Mouse (Mus musculus) kidney, postnatal 36 days (tissue): ENCODE measurements at regions not wholly inside any gene's neighbourhood (a gene's known extent, or its start where the extent isn't known, plus 50 kb on each side); places are given as distances from the start of the nearest gene placed in this dataset.
"Not testable (repeated sequence)": the region's sequence is repeated elsewhere in the genome, so short reads cannot be mapped to it uniquely, and the experiment has no call there.

Experiments
- DNase-seq, 2 experiments: peaks; one replicate each; pipeline ENCODE4 v3.0.0; 2021 to 2022; ENCODE audit warnings: mixed read lengths in 2 of 2

DNA sequence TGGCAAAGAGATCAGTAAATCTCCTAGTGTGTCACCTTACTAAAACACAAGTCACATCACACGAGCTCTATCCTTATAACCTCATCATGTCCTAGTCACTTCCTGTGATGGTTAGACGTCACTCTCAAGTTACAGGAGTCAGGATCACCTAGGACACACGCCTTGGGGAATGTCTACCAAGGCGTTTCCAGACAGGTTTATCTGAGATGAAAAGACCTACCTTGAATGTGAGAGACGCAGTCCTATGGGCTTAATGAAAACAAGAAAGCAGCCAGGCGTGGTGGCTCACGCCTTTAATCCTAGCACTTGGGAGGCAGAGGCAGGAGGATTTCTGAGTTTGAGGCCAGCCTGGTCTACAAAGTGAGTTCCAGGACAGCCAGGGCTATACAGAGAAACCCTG is 185.0 kb upstream of the Rpl38 start:
- DNase-seq = not testable (repeated sequence)

DNA sequence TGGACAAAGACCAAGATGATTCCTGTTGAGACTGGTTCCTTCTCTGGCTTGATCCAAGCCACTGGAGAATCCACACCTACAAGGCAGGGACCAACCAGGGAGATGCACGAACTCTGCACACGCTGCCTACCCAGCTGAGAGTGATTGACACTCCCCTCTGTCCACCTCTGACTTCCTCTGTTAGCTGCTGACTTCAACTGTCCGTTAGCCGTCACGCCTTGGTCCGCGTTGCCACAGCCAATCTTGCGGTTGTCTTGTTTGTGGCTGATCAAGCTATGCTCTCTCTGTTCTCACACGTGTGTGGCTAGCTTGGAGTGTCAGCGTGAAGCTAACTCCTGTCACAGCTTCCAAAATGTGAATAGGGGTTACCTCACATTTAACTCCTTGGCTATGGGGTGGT is 186.3 kb upstream of the Rpl38 start:
- DNase-seq = no peak

DNA sequence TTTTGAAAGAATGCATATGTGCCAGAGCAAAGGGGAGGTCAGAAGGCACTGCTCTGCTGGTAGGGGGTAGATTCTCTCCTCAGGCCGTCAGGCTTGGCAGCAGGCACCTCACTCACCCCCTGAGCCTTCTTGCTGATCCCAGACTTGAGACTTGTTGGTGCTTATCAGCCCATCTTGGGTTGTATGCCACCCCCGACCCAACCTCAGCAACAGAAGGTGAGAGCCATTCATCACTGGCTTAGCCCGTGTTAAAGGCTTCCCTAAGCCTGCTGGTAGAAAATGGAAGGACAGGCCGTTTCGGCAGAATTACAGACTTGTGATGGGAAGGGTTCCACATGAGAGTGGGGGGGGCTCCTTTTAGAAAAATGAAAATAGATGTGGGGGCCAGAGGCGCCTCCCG is 187.3 kb upstream of the Rpl38 start:
- no peak for DNase-seq

DNA sequence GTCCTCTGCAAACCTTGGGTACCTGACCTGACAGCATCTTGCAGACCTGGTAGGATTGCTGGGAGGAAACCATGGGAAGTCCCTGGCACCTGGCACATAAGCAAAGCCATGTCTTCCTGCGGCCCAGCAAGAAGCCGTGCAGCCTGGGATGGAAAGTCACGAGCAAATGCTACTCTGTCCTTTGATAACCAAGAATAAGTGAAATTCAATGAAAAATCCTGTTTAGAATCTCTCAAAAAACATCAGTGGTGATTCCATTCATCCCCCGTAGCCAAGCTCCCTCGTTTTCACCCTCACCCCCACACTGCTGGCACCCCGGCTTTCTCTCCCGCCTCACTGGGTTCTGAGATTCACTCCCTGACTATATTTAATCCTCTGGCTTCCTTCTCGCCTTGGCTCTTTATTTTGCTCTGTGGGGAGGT is 188.2 kb upstream of the Rpl38 start:
- DNase-seq = no peak

DNA sequence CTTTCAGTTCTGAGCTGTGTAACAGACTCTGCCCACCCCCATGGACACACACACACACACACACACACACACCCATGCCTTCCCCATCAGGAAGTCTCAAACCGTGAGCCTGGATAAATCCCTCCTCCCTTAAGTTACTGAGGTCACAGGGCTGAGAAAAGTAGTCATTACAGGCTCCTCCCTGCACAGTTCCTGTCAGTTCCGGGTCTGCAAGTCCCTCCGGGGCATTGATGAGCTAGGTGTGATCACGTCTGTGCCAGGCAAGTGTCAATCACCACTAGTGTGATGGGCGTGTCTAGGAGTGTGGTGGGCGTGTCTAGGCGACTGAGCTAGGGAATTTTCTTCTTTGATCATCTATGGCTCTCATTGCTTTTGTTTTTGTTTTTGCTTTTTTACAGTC is 189.6 kb upstream of the Rpl38 start:
- DNase-seq = no peak

DNA sequence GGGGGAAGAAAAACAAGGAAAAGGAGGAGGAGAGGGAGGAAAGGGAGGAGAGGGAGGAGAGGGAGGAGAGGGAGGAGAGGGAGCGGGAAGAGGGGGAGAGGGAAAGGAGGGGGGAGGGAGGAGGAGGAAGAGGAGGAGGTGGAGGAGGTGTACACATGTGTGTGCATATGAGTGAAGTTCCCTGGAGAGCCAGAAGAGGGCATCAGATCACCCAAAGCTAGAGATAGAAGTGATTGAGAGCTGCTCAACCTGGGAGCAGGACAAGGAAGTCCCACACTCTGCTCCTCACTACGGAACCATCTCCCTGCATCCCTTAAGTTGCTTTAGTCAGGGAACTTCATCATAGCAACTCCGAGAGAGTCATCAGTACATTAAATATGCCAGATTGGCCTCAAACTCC is 191.0 kb upstream of the Rpl38 start:
- peak in 1 of 2 experiments; percentile 48 for DNase-seq

DNA sequence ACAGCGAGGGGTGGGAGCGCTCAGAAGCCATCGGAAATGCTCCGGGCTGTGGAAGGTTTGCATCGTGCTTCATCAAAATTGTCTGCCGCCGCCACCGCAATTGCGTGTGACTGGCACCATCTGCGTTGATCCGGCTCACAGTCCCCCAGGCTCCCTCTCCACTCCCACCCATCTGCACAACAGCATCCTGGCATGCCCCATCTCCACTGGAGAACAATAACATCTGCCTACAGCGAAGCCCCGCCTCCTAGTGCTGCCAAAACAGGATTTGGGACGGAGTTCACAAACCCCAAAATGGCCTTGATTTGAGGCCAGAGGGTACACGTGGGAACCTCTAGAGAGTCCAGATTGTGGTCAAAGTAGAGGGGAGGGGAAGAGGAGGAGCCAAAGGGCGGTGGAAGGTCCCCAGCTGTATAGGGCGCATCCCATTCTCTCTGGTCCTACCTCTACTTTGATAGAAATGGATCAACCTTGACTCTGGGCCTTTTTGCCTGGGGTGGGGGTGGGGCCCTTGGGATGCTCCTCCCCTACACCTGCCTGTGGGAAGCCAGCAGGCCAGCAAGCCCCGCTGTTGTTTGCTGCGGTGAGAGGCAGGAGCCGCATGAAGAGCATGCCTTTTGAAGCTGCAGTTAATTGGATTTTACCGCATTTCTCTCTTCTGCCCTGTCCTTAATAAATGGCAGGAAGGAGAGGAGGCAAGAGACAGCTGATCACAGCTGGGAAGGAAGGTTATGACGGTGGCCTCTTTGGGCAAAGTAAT is 195.6 kb upstream of the Rpl38 start:
- DNase-seq = no peak

DNA sequence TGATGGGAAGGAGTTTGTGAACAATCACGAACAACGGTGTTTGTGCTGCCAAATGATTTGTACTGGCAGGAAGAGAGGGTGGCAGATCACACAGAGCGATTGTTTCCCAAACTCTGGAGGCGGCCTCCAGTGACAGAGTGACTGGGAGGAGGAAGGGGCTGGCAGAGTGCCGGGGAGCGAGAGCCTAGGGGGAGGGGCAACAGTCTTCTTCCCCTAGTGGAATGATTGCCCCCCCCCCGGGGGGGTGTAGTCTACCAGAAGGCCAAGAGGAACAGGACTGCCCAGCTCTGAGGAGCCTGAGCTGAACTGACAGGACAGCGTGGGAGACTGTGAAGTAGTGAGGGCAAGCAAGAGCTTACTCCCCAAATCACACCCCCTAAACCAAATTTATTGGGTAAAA is 199.9 kb upstream of the Rpl38 start:
- DNase-seq = peak; percentile 80 to 83

DNA sequence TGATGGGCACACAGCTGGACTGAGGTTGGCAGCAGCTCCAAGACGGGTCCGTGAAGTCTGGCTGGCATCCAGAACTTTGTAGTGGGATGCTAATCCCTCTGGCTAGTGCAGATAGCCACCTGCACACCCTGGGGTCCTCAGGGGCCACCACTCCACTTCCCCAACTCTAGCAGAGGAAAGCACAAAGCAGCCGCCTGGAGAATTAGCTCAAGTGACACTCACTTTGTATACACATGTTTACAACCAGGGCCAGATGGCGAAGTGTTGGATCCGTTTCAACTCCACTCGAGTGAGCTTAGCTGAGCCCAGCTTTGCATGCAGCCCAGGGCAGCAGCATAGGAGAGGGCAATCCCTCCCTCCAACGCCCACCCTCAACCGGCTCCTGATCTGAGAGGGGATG is 200.5 kb upstream of the Rpl38 start:
- DNase-seq = peak in 1 of 2 experiments; percentile 37

DNA sequence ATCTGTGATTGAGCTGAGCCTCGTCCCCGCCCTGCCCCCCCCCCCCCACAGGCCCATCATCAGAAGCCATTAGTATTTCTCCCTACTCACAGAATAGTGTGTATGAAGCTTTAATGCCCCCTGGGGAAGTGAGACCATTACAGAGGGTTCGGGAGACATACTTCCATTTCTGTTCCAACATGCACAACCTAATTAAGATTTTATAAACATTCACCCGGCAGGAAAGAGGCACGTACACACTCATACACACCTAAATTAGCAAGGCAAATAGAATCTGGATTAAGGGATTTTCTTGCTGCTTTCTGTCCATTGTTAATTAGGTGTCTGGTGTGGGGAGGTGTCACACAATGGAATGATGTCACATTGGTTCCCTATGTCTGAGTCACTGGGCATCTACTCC is 202.8 kb upstream of the Rpl38 start:
- DNase-seq = no peak

DNA sequence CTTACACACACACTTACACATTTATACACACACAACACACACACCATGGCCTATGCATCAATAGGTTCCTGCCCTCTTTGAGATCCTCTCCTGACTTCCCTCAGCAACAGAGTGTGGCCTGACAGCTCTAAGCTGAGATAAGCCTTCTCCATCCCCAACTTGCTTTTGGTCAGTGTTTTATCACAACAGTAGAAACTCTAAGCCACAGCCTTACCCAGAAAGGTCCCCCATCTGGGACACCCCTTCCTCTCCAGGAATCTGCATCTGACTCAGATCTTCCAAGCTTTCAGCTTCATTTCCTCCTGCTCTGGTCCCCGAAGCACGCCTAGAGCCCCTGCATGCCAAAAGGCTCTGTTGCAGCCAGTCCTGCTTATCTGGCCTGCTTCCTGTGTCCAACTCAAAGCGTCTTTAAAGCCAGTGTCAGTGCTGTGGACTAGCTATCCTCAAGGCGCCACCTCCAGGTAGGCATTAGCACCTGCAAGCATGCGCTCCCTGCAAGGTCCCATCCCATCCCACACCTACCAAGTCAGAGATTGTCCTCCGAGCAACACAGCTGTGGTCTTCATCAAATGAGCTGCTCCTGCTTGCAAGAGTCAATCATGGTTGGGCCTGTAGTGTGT is 205.5 kb upstream of the Rpl38 start:
- DNase-seq = peak; percentile 28 to 62

DNA sequence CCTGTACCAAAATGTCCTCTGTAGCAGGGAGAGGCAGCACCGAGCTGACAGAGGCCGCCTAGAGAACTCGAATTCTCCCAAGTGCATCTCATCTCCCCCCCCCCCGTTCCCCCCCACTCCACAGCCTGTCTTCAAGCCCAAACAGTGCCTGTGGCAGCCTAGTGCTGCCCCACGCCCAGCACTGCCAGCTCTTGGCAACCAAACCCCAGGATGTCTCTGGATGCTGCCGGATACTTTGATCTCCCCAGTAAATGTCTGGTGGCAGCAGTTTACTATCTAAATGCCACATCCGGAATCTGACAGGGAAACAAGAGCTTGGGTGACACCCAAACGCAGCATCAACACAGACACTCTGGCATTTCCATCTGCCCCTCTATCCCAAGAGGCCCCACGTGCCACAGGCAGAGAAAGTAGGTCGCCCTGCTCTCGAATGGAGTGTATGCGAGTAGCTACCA is 213.4 kb upstream of the Rpl38 start:
- no peak for DNase-seq

DNA sequence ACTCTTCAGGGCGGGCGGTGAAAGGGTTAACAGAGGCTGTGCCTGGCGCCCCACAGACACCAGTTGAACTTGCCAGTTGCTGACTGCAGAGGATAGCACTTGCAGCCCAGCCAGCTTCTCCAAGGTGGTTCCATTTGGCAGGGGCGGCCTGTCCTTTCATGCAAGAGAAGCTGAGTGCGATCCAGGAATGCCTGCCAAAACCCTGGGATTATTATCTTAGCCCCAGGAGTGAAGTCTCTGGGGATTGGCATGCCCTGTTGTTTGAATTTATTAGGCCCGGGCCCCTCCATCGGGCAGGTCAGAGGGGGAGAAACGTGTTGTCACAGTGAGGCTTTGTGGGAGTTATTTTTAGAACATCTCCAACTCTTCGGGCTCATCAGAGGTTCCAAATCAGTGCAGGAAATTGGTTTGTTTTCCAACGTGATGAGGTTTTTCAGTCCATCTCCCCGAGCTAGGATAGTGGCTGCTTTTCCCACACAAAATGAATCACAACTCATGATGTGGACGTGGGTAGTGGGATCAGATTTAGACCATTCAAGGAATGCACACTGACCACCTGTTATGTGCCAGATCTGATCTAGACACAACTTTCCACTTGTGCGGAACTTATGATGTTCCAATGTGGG is 219.4 kb upstream of the Rpl38 start:
- DNase-seq = peak; percentile 25 to 61

DNA sequence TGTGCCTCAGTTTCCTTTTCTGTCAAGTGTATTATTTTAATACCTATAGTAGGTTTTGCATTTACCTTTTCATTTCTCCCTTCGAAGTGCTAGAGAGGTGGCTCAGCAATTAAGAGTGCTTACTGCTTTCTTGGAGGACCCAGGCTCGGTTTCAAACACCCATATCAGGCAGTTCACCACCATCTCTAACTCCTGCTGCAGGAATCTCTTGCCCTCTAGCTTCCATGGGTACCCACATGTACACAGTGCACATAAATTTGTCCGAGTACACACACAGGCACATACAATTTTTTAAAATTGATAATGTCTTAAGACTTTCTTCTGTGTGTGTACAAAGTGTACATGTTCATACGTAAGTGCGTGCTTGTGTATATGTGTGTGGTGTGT is 220.9 kb upstream of the Rpl38 start:
- no peak for DNase-seq

DNA sequence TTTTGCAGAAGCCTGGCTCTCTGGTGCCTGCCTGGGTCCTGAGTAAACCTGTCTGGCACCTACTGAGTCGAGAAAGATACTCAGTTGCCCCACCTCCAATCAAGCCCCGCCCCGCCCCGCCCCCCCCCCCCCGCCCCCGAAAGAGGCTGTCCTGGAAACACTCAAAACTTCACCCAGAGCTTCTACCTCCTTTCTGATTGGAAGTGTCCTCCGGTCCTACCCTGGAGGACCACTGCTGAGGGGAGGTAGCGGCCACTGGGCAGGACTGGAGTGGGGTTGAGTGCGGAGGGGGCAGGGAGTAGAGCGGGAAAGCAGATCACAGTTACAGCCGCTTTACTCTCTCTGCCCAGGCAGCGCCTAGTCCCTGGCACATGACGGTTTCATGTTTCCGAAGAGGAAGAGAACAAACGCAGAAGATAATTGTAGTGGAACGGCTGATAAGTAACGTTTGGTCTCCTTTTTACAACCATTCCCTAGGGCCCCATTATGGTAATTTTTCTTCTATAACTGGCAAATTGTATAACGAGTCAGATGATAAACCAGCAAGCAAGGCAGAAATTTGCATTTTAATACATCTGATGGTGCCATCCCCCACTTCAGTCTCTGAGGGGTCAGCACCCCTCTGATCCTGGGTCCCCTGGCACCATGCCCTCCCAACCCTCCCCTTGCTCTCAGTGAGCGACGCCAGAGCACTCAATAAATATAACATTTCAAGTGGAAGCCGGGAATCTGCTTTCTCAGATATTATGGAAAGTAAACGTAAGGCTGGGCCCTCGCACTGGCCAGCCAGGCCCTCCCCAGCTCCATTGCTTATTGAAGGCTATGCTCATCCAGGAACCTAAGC is 221.5 kb upstream of the Rpl38 start:
- DNase-seq = peak; percentile 17 to 43

DNA sequence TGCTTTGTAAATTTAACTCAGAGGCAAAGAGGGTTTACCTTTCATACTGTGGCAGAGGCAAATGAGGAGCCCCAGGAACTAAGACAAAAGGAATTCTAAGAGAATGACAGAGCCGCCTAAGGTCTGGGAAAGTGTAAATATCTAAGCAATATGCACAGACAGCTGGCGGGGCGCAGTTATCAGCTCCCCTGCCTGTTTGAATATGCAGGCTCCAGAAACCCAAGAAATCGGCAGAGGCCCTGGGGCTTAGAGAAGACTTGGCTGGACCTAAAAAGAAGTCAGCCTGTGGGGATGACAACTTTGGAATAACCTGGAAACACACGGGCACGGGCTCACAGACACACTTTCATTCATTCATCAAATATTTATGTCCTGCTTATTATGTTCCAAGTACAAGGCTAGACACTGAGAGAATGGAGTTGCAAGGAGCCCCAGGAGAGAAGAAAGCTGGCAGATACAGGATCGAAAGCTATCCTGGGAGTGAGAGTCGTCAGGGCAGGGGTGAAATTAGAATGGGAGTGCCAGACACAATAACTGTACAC is 222.2 kb upstream of the Rpl38 start:
- DNase-seq = no peak

DNA sequence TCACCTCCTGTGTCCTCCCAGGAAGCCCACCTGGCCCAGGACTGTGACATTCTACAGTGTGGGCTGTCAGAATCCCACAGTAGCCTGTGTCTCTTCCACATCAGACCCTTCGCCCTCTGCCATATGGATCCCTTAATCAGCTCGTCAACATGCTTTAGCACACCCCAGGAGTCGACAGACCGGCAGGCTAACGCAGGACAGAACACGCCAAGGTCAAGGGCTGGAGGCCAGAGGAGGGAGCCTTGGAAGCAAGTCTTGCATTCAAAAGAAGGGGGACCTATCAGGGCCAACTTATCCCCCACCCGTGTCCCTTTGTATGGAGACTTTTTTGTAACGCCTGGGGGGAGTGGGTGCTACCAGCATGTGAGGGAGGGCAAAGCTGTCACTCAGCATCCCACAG is 224.1 kb upstream of the Rpl38 start:
- no peak for DNase-seq

DNA sequence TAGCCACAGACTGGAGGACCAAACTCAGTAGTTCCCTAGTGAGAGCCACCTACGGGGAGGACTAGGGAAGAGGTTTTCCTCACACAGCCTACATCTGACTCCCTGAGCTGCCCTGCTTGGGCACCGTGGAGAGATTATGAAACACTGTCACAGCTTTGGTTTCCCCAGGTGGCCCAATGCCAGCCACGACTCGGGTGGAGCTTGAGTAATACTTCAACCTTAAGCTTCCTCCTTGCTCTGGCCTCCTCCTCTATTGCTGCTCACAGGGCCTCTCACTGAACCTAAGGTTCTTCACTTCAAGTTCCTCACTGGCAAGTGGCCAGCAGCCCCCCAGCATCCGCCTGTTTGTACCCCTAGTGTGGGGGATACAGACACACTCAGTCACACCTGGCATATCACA is 224.9 kb upstream of the Rpl38 start:
- DNase-seq = peak; percentile 8 to 53

DNA sequence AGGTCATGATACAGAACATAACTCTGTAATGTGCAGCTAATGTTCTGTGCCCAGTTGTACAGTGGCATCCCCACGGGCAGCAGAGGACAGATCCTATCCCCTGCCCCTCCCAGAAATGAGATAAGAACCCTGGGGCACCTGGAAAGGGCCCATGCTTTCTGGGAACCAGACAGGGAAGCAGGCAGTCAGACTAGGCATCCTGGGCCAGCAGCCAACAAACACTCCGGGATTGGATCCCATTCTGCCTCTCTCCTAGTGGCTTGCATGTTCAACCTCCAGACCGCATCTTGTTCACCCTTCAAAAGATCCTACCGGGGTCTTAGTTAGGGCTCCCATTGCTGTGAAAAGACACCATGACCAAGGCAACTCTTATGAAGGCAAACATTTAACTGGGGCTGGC is 229.0 kb upstream of the Rpl38 start:
- no peak for DNase-seq

DNA sequence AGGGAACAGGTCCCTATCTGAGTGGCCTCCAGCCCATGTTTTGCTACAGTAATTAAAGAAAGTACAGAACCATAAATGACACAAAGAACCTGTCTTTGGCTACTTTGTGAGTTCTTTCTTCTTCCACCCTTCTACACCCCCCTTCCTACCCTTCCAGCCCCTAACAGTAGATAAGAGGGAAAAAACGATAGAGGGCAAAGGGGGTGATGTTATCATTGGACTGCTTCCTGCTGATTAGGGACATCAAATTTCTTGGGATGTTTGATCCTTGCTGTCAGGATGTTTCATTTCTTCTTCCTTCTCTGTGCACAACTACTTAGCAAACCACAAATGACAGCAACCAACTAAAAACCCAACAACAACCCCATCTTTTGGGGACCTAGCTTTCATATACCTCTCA is 232.5 kb upstream of the Rpl38 start:
- DNase-seq = no peak

DNA sequence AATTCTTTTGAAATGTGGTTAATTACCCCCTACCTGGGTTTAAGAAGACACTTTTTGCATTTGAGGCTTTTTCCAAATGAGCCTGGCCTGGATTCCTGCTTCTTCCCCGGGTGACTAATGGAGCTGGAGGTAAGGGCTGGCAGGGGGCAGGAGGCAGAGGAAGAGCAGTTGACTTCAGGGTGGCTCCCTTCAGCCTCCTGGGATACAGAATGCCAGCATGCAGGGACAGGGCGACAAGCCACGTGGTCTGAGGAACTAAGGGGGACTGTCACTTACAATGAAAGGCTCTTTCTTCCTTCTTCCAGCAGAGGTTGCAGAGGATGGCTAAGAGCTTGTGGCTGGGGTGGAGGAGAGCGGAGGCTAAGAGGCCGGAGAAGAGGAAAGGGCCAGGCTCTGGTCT is 234.8 kb upstream of the Rpl38 start:
- no peak for DNase-seq

DNA sequence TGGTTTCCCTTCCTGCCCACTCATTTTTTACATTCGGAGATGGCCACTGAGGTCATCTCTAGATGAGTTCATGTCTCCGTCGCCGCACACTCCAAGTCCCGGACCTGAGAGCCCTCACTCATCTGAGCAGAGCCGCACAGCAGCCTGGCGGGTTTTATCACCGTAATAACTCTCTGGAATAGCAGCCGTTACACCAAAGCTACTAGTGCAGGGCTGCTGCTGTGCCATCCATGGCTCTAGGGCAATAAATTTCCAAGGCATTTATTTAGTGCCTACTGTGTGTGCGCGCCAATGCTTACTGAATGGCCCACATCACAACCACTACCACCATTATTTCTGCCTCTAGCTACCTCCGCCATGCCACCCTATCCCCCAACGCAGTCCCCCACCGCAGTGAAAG is 242.9 kb upstream of the Rpl38 start:
- no peak for DNase-seq

DNA sequence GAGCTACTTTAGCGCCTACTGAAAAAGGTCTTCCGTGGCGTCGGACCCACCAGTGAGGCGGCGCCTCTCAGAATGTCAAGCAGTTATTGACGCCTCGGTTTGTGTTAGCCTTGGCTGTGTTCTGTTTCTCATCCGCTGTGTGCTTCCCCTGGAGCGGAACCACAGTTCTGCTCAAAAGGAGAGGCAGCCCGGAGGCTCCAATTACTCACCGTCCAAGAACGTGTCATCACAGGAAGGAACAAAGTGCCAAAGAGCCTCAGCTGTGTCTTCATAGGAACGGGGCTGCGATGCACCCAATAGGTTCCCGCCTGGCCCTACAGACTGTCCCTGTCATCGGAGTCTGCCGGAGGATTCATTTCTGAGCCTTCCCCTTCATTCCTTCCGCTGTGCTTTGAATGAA is 245.0 kb upstream of the Rpl38 start:
- DNase-seq = no peak
